Mouse (Mus musculus) kidney, postnatal 36 days (tissue): ENCODE results near the gene Rhod.
"Not testable (repeated sequence)": the region's sequence is repeated elsewhere in the genome, so short reads cannot be mapped to it uniquely, and the experiment has no call there.

Experiments
- DNase-seq, 2 experiments: peaks; one replicate each; pipeline ENCODE4 v3.0.0; 2021 to 2022; ENCODE audit warnings: mixed read lengths in 2 of 2

Rhod gene

DNA sequence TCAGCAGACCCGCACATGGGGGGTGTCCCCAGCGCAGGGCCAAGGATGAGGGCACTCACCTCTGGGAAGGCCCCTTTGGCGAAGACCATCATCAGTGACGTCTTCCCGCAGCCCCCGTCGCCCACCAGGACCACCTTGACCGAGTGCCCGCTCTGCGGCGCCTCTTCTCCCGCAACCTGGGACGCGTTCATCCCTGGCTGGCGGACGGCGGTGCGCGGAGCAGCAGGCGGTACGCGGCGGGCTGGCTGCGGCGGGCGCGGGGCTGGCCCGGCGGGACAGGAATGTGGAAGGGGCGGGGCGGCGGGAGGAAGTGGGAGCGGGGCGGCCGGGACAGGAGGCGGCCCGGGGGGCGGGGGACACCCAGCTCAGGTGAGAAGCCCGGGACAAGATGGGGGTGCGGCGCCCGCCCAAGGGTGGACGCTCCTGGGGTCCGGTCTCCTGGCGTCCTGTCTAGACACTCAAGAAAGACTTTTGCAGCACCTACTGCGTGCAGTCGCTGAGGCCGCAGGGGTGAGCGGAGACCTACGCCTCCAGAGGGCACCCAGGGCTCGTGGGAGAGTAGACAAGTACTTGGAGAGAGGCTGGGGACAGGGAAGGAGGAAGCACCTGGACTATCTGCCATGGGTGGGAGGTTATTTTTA is at the start of gene Rhod:
TSS of gene Rhod (minus strand) at position 272 of the 641 bp plus-strand sequence.
- peak; percentile 76 to 94 for DNase-seq

DNA sequence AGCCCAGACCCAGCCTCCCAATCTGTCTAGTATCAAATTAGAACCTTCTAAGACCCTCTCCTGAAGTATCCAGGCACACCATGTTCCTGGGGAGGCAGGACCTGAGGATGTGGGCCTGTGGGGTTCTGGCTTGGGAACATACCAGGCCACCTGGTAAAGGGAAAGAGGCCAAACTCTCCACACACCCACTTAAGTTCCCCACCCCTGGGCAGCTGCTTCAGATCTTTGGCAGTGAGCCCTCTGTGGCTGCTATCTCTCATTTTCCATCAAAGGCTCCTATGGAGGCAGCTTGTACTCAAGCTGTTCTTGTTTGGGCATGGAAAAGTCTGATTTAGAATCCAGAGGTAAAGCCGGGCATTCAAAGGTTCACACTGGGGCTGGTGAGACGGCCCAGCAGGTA is 48.6 kb upstream of the Rhod start:
- no peak for DNase-seq

DNA sequence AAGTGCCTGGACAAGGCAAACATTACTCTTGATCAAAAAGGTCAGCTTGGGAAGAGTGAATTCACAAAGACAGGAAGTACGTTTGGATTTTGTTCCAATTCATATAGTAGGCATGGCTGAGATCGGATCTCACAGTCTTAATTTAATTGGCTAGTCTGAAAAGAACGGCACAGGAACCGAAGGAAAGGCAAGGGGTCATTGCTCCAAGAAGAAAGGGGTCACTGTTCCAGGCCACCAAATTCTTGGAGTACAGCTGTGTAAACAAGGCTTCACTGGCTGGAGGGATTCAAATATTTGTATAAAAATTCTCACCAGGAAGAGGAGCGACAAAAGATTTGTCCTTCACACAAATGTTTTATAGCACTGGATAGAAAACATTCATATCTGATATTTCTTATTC is 45.8 kb upstream of the Rhod start:
- peak in 1 of 2 experiments; percentile 25 for DNase-seq

DNA sequence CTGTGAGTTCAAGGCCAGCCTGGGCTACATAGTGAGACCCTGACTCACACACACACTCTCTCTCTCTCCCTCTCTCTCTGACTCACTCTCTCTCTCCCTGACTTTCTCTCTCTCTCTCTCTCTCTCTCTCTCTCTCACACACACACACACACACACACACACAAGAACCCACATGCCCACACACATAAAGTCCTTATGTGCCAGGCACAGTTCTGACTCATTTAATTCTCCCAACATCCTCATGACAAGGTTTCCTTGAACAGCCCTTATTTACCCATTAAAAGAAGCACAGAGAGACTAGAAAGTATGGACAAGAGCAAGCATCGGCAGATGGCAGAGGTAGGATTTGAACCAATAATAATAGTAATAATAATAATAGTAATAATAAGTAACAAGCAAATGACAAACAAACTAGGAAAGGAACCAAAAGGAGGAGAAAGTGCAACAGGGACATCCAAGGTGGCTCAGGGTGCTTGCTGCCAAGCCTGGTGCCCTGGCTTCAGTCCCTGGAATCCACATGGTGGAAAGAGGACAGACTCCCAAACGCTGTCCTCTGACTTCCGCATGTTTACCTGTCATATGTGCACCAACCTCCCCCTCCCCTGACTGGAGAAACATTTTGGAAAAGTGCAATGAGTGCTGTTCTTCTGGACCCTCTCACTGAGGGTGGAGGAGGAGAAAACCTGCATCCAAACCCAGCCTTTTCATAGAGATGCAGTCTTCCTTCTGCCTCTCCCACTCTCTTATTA is 43.1 kb upstream of the Rhod start:
- DNase-seq: no peak

DNA sequence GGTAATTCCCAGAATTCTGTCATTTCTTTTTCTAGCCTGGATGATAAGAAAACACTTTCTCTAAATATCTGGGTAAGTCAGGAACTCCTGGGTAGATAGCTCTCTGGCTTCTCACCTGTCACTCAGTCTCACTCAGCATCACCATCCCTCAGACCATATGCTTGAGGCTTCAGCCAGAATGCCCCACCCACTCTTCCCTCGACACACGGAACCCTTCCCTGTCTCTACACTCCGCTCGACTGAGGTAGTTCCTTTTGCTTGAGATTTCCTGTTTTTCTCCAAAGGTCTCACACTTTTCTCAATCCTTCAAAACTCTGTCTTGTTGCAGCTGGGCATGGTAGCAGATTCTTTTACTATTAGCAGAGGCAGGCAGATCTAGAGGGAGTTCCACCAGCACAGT is 42.1 kb upstream of the Rhod start:
- no peak for DNase-seq

DNA sequence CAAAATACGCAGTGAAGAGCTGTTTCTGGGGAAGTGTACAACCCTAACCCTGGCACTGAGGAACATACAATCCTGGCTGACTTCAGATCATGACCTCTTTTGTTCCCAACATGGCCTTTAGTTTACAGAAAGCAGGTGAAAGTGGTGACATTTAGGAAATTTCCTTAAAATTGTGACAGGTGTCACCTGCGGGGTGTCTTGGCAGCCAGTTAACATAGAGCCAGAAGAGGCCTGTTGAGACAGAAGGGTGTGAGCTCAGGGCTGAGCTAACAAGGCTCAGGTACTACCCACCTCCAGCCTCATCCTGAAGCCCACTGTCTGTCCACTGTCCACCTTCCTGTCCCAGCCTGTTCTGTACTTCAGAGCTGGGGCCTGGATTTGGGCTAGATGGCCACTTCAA is 40.8 kb upstream of the Rhod start:
- no peak for DNase-seq

DNA sequence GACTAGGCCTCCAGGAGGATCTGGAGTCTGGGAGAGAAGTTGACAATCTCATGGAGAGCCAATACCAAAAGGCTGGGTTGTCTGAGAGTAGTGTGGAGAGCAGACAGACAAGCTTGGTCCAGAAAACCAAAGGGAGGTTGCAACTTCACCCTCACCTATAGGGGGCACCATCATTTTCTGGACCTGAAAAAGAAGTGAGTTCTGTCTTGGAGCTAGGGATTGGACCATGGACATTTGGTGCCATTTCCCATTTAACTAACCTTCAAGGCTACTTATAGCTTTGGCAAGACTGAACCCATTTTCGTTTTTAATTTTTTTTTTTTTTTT is 38.9 kb upstream of the Rhod start:
- peak; percentile 18 to 19 for DNase-seq

DNA sequence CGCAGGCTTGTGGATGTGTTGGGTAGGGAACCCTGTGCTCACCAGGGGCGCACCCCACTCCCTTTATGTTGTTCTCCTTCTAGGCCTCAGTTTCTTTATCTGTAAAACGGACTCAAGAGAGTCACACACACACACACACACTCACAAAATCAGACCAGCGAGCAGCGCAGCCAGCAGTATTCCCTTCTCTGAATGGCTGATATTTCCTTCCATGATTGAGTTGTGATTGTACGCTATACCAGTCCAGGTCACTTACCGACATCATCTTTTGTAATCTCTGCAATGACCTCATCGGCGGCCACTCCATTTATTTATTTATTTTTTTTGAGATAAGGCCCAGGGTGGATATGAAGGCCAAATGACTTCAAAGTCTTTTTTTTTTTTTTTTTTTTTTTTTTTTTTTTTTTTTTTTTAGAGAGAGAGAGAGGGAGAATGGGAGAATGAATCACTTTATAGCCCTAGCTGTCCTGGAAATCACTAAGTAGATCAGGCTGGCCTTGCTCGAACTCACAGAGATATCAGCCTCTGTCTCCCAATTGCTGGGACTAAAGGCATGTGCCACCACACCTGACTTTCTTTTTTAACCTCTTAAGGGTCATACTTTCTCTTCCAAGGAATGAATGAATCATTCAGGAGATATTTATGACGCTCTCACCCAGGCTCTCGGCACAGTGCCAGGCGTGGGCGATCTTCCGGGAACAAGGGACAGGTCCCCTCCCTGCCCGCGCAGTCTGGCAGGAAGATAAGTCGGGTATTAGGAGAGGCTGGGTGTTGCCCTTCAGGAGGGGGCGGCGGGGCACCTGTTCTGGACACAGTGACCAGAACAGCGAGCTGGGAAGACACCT is 38.3 kb upstream of the Rhod start, which contains the start of gene Syt12:
TSS of gene Syt12 (minus strand) at position 103 of the 845 bp plus-strand sequence.
- peak; percentile 10 to 46 for DNase-seq

DNA sequence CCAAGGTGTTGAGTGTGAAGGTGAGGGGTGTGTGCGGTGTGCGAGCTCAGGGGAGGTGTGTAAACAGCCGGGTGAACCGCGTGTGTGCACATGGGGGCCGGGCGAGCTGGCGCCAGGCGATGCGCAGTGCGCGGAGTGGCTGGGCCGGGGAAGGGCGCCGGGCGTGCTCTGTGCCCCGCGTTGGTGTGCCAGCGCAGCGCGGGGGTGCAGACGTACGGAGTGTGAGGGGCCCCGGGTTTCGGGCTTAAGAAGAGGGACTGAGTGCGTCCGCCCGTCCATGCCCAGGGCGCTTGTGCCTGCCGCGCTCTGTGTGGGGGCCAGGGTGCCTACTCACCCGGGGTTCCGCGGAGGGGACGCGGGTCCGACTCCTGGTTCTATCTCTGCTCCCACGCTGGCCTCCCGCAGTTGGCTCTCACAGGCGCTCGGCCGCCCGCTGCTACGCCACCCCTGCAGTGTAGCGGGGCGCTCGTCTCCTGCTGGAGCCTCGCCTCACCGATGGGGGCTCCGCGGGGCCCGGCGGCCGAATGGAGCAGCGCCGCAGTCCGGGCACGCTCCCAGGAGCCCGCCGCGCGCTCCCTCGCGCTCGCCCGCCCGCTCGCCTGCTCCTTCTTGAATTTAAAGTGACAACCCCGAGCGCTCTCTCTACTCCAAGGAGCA is 37.5 kb upstream of the Rhod start:
- DNase-seq: peak; percentile 25 to 70

DNA sequence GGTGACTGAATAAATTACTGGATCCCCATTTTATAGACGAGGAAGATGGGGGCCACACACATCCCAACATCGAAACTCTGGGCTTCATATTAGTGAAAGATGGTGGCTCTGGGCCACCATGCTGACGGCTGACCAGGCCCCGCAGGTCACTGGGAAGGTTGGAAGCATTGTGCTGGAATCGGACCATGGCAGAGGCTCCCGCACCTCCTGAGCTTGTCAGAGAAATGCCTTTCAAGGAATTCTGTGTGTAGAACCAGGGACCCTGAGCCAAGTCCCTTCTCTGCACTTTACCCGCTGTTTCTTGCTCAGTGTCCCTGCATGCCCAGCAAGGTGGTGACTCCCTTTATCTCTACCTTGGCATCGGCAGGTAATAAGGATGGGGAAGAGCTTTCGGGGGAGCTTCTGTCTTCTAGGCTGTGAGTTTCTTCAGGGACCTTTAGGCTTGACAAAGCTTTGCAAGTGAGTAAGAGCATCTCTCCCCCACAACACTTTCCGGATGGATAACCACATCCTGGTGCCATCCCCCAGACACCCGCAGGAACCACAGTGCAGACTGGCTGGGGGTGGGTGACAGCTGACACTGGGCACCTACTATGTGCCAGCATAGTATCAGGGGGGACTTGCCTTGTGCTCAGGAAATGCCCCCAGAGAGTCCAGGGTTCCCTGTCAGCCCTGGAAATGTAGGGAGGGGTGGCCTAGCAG is 36.1 kb upstream of the Rhod start:
- no peak for DNase-seq

DNA sequence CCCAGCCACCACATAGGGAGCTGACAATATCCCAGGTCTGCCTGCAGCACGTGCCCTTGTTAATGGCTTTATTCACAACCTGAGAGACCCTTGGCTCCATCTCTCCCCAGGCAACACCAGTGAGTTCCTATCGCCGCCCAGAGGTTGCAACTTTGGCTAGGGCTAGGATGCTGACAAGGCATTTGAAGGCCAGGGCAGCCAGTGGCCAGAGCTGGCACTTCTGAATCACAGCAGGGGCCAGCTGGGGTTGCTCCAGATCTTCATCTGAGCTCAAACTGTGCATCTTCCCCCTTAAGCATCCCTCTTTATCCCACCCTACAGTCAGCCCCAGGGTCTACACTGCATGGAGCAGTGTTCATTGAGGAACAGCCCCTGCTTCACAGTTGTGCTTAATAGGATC is 35.5 kb upstream of the Rhod start:
- no peak for DNase-seq

DNA sequence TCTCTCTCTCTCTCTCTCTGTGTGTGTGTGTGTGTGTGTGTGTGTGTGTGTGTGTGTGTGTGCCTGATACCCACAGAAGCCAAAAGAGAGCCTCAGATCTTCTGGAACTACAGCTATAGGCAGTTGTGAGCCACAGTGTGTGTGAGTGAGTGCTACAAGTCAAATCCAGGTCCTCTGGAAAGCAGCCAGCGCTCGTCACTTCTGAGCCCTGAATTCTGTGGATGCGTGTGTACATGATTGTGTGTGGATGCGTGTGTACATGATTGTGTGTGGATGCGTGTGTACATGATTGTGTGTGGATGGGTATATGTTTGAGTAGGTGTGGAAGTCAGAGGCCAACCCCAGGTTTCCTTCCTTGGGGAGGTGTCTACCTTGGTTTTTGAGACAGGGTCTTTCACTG is 34.3 kb upstream of the Rhod start:
- DNase-seq: no peak

DNA sequence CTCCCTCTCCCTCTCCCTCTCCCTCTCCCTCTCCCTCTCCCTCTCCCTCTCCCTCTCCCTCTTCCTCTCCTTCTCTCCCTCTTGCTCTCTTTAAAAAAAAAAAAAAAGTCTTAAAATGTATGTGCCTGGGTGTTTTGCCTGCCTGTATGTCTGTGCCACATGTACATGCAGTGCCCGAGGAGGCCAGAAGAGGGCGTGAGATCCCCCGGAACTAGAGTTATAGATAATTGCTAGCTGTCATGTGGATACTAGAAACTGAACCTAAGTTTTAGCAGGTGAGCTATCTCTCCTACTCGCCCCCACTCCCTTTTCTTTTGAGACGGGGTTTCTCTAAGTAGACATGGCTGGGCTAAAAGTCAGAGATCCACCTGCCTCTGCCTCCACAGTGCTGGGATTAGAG is 29.1 kb upstream of the Rhod start:
- peak; percentile 42 to 72 for DNase-seq

DNA sequence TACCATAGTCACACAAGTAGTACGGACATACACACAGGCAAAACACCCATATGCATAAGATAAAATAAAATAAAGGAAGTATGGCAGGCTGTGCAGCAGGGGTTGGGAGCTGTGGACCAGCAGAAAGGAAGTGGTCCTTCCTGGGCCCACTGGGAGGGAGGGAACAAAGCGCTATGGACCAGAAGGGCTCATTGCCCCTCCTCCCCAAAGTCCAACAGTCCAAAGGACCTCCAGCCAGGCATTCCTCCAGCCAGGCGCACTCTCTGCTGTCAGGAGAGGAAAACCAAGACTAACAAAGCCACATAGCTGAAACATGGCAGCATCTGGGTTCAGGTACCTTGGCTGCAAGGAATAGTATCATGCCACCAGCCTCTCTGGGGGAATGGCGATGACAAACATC is 25.4 kb upstream of the Rhod start:
- DNase-seq: peak; percentile 42 to 57

DNA sequence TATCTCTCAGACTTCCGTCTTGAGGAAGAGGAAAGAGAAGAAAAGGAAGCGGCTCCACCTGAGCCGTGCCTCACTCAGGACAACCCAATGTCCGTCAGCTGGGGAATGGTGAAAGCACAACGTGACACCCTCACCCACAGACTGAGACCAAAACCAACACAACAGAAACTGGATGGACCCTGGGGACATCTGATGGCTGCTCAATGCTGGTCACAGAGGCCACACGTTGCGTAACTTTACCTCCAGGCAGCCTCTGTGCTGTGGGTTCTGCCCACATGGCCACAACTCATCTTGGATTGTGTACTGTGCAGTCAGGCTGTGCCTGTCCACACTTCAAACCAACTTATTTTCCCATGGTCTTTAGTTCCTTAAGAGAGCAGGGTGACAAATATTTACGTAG is 22.7 kb upstream of the Rhod start:
- no peak for DNase-seq

DNA sequence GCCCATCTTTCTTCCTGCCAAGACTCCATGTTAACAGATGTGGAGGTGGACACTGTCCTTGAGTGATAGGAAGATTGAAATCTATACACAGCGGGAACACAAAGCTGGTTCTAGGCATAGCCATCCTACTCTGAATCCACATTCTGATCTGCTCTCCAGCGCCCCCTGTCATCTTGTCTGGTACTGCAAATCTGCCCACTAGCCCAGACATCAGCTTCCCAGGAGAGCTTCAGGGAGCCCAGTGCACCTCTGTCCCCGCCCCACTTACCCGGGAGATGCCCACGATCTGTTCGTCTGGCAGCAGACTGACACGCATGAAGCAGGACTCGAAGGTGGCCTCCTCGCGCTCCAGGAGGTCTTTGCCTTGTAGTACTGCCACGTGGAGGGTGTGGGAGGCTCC is 17.0 kb upstream of the Rhod start:
- peak; percentile 53 to 86 for DNase-seq

DNA sequence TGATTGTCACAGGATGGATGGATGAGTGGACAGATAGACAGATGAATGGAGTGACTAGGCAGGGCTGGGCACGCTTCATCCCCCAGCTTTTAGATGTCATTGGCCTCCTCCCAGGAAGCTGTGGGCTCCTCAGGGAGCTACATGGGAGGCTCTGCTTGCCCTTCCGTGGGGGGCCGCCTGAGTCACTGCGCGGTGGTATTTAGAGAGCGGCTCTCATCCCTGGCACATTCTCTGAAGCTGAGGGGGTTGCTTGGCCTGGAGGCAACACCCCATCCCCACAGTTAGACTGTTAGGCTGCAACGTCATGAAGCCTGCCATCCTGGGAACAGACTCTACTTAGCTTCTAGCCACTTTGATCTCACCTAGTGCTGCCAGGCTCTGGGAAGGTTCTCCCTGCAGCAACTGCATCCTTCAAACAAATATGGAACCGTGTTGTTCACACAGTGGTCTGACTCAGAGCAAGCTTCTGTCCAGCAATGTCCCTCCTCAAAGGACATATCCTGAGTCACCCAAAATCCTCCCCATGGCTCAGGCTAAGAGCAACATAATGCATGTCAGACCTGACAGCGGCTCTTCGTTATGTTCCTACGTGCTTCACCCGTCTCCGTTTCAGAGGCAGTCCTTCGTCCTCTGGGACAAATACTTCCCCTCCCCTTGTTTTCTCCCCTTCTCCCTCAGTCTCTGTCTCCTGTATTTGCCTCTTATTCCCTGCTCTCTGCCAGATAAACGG is 16.0 kb upstream of the Rhod start:
- no peak for DNase-seq

DNA sequence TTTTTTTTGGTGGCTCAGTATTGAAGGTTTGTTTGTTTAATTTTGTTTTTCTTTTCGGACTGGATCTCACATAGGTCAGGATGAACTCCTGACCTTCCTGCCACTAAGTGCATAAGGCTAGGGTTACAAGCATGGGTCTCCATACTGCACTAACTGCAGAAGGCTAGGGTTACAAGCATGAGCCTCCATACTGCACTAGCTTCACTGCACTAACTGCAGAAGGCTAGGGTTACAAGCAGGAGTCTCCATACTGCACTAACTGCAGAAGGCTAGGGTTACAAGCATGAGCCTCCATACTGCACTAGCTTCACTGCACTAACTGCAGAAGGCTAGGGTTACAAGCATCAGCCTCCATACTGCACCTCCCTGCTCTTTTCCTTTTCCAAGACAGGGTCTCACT is 14.8 kb upstream of the Rhod start:
- DNase-seq: not testable (repeated sequence)

DNA sequence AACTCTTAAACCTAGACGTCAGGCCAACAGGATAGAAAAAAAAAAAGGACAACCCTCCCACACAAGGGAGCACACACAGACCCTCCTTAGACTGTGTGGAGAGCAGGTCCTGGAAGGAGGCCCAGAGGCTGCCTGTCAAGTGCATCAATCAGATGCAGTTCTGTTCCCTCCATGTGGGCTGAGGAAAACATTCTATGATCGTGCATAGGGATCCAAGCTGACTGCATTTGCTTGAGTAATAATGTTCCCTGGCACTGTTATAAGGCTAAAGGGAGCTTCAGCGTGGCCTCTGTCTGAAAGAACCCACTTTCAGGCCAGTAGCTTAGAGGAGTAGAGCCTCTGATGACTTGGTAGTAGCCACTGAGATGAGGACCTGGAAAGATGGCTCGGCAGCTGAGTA is 13.3 kb upstream of the Rhod start:
- DNase-seq: no peak

DNA sequence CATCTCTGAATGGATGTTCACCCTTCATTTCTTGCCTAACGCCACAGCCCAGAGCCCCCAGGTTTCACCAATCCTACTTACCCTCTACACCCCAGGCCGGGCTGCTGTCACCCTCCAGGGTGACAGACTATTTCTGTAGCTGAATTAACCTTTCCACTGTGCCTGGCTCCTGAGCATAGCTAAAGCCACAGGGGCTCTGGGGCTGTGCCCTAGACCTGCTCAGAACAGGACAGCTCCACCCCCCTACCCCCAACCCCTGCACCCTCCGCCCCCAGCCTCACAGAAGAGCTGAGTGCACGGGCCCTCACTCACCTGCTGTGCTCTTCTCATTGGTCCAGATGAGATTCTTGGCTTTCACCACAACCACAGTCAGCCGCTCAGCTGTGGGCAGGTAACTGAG is 12.7 kb upstream of the Rhod start:
- no peak for DNase-seq

DNA sequence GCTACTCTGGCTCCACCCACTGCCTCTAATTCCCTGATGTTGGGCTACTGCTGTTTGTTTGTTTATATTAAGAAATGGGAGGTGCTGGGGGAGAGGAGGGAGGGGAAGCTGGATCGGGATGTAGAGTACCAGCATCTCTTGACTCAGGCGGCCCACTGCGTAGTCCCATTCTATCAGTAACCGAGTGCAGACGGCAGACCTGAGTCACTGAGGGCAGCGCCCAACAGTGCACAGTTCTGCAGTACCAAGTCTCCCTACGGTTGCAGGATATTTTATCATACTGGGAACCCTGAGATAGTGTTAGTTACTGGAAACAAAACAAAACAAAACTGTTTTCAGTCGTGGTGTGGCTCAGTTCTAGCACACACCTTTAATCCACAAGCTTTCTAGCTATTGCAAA is 11.9 kb upstream of the Rhod start:
- DNase-seq: no peak

DNA sequence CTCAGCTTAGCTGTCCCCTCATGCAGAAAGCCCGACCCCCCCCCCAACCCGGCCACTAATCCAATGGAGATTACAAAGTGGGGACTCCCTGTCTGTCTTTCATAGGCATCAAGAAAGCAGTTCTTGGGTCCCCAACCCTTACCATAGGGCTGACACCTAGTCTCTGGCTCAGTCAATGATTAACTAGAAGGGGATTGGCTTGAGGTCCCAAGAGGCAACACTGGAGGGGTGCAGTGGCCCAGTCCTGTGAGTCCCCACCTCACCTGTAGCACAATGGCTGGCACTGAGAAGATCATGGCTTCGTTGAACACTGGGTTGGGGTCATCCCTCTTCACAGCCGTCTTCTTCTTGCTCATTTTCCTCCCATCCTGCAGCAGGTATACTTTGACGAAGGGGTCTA is 11.4 kb upstream of the Rhod start:
- DNase-seq: no peak
